Mouse (Mus musculus) midbrain, embryonic 14.5 days (tissue): ENCODE measurements around the gene Ndufaf2. TPM values are rescaled to one million over a fixed set of nuclear protein-coding genes. Genes with fewer than 3 reads are reported as not detected.
A peak's percentile ranks its signal among the peaks of the same experiment; 100 is the strongest.

Source experiments
- ATAC-seq: fragments of 200-750 bp; cut with Nextera tagmentation; 2 replicates; pipeline ENCODE4 v1.8.0; 2017; ENCODE audit warnings: moderate number of reproducible peaks, moderate library complexity; ENCODE audit not compliant: low FRiP score, low TSS enrichment
- DNase-seq: peaks from one replicate; pipeline ENCODE4 v3.0.0-alpha.2; 2015
- H3K27ac ChIP-seq: fragments of 300-500 bp; sonication (generic); replicated peaks from 2 replicates; pipeline ENCODE4 v1.5.1; 2014; ENCODE audit warnings: mild to moderate bottlenecking, low read depth, low read length, moderate library complexity
- H3K27me3 ChIP-seq: fragments of 300-500 bp; sonication (generic); 2 replicates; pipeline ENCODE4 v1.6.1; 2014; ENCODE audit warnings: low read length, control low read depth, mixed read lengths; ENCODE audit not compliant: control insufficient read depth, insufficient read depth
- H3K36me3 ChIP-seq: fragments of 300-500 bp; sonication (generic); 2 replicates; pipeline ENCODE4 v1.6.1; 2014; ENCODE audit warnings: low read length, control low read depth; ENCODE audit not compliant: control insufficient read depth, insufficient read depth
- H3K4me1 ChIP-seq: fragments of 300-500 bp; sonication (generic); 2 replicates; pipeline ENCODE4 v1.6.1; 2014; ENCODE audit warnings: mild to moderate bottlenecking, antibody characterized with exemption, low read length, control low read depth; ENCODE audit not compliant: control insufficient read depth, insufficient read depth
- H3K4me2 ChIP-seq: fragments of 300-500 bp; sonication (generic); 2 replicates; pipeline ENCODE4 v1.6.1; 2014; ENCODE audit warnings: mild to moderate bottlenecking, low read length, moderate library complexity
- H3K4me3 ChIP-seq: fragments of 300-500 bp; sonication (generic); replicated peaks from 2 replicates; pipeline ENCODE4 v1.5.1; 2014; ENCODE audit warnings: low read depth, low read length
- H3K9ac ChIP-seq: fragments of 300-500 bp; sonication (generic); replicated peaks from 2 replicates; pipeline ENCODE4 v1.6.1; 2014; ENCODE audit warnings: mild to moderate bottlenecking, low read length, moderate library complexity
- H3K9me3 ChIP-seq: fragments of 300-500 bp; sonication (generic); 2 replicates; pipeline ENCODE4 v1.6.1; 2016; ENCODE audit warnings: low read length, control low read depth, mixed read lengths; ENCODE audit not compliant: control insufficient read depth
- WGBS: fragments of 180-500 bp; shearing (Covaris S2); extraction: QIAGEN DNeasy Blood & Tissue Kit; methylation state at CpG from one replicate; pipeline ENCODE4 v1.1.7; 2014; 5-methylcytosine and 5-hydroxymethylcytosine counted together
- polyA plus RNA-seq: library from polyadenylated mRNA; unstranded; fragments of >200 nt; fragmentation: Nextera tagmentation; extraction: Ambion mirVana; gene quantifications from 2 replicates; pipeline ENCODE4 v1.2.1, GENCODE M21; 2014

Gene Ndufaf2
- polyA plus RNA-seq, 1 experiment from 2014 or later: 64.3 TPM

DNA sequence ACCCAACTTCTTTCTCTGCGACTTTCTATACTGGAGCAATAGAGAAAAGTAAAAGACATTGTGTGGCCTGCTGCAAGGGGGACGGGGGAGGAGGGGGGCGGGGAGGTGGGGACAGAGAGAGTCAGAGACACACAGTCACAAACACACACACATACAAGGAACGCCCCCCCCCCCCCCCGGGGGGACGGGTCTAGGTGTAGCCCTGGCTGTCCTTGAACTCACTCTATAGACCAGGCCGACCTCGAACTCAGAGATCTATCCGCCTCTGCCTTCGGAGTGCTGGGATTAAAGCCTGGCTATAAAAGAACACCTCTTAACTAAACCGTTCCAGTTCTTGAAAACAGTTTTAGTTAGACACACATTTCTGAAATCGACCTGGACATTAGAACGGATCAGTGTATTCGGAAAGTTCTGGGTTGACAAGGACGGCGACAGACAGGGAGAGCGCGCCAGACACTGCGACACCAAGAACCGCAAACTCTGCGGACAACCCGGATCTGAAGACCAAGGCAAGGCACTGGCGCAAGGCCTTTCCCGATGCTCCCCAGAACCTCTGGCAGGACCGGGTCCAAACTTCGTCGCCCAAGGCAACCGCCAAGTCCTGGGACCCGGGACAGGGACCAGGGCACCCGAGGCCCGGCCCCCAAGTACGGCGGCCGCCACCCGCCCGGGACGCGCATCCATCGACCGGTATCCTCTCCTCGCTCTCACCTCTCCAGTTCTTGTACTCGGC lies 525 bp downstream of the Ndufaf2 start:
- ATAC-seq (peak; percentile 15; the same call in 1 of the 2 replicates), DNase-seq (no peak)
- H3K4me1 ChIP-seq: peaks cover 8% of the 10 kb centered on the region; the same call in 1 of the 2 replicates
- H3K9ac ChIP-seq: peak overlapping the region; percentile 65
- peaks cover 13% of the 10 kb centered on the region; the same call in 1 of the 2 replicates for H3K36me3 ChIP-seq
- H3K4me3 ChIP-seq: peak overlapping the region; percentile 71
- 2% methylated on average over 39 of the region's 42 CpGs for WGBS
- H3K9me3 ChIP-seq: no peaks in the 10 kb centered on the region
- H3K27ac ChIP-seq: peak overlapping the region; percentile 41; the same call in 1 of the 2 replicates
- H3K27me3 ChIP-seq: no peaks in the 10 kb centered on the region
- peak overlapping the region; percentile 94 for H3K4me2 ChIP-seq

DNA sequence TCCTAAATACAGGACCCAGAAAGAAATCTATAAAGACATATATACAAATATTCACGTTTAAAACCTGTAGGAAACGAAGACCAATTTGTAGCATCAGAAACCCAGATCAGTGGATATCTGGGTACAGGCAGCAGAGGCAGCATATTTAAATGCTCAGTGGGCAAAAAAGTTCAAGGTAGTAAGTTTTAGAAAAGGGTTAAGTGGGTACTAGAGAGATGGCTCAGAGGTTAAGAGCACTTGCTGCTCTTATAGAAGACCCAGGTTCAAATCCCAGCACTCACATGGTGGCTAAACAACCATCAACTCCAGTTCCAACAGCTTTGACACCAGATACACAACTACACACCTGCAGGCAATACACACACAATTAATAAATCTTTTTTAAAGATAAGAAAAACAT lies 1.3 kb downstream of the Ndufaf2 start:
- H3K36me3 ChIP-seq: peaks cover 11% of the 10 kb centered on the region; the same call in 1 of the 2 replicates
- 0 out of 2 replicates have a peak overlapping the region, but pooled peaks have one; percentile 71 for H3K4me3 ChIP-seq
- H3K4me2 ChIP-seq: peak overlapping the region; percentile 94
- no peaks in the 10 kb centered on the region for H3K9me3 ChIP-seq
- H3K27me3 ChIP-seq: no peaks in the 10 kb centered on the region
- H3K27ac ChIP-seq: no peak overlapping the region
- no peak for ATAC-seq
- H3K4me1 ChIP-seq: peaks cover 11% of the 10 kb centered on the region; the same call in 1 of the 2 replicates
- no peak overlapping the region for H3K9ac ChIP-seq
- WGBS: 84% methylated on average over 2 of the region's 2 CpGs
- DNase-seq: no peak

DNA sequence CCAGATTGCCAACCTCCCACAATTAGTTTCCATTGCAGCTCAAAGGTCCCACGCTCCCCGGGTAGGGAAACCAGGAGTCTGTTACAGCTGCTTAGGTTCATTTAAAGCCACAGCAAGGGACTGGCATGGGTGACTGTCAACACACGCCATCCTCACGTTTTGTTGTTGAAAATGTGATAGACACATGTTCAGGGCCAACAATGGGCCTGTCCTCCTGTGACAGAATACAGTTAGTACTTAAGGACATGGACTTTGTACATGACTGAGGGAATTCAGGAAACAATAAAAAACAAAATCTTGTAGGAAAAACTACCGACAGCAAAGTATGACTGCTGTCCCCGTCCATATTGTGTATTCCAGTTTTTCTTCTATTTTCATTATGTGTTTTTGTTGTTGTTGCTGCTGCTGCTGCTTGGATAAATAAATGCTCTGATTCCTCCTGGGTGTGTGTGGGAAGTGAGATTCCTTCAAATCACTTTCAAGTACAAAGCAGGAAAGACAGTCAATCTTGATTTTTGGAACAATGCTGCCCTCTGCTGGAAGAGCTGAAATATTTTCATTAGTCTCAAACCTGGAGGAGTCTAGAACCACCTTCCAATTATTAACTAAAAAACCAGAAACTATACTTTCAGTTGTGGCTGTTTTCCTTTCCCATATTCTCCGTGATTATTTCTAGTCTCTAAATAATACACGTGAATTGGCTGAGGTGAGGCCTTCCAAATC lies 5.6 kb downstream of the Ndufaf2 start:
- Histone ChIP-seq H3K9me3 (no peaks in the 10 kb centered on the region), H3K4me3 (no peak overlapping the region), H3K9ac (no peak overlapping the region), H3K4me2 (no peak overlapping the region), H3K36me3 (no peaks in the 10 kb centered on the region), H3K27me3 (no peaks in the 10 kb centered on the region), H3K27ac (no peak overlapping the region), H3K4me1 (0 out of 2 replicates have a peak, but pooled peaks cover 3% of the 10 kb centered on the region)
- ATAC-seq: no peak; the same call in 1 of the 2 replicates
- WGBS: 66% methylated on average over 8 of the region's 8 CpGs
- peak; percentile 90 for DNase-seq

DNA sequence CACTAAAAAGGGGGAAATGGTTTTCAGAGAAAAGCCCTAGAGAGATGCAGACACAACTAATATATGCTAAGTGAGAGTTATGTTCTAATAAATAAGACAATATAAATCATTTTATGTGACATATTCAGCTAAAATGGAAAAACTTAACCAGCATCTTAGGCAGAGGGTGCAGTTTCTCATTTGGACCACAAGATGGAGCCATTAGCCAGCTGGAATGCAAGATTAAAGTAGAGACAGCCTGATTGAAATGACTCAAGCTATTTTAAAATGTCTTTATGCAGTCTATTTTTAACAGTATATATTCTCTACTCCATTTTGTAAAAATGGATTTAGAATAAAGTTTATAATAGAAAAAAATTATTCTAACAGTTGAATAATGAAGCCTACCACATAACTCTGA lies 6.6 kb downstream of the Ndufaf2 start:
- Histone ChIP-seq H3K36me3 (no peaks in the 10 kb centered on the region), H3K9ac (no peak overlapping the region), H3K9me3 (no peaks in the 10 kb centered on the region), H3K4me2 (no peak overlapping the region), H3K4me3 (no peak overlapping the region), H3K27ac (no peak overlapping the region), H3K27me3 (no peaks in the 10 kb centered on the region), H3K4me1 (0 out of 2 replicates have a peak, but pooled peaks cover 3% of the 10 kb centered on the region)
- ATAC-seq (no peak), DNase-seq (peak; percentile 67)

DNA sequence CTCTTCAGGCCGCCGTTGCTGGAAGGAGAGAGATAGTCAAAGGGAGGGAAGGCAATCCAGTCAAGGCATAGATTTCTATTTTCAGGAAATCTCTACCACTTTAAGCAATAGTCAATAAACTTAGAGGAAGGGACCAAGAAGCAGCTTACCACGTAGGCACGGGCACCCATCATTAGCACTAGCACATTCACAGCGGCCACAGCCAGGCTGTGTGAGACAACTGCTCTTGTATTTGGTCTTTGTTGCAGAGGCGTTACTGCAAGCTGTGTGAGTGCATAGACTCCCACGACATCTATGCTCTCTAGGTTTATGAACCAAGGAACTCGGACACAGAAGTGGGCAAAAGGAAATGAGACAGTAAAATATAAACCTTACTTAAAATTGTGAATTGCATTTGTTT lies 14.3 kb downstream of the Ndufaf2 start:
- DNase-seq (no peak), ATAC-seq (no peak)
- no peaks in the 10 kb centered on the region for H3K36me3 ChIP-seq
- no peaks in the 10 kb centered on the region for H3K9me3 ChIP-seq
- no peak overlapping the region for H3K27ac ChIP-seq
- H3K4me2 ChIP-seq: no peak overlapping the region
- no peaks in the 10 kb centered on the region for H3K27me3 ChIP-seq
- H3K4me3 ChIP-seq: no peak overlapping the region
- no peak overlapping the region for H3K9ac ChIP-seq
- H3K4me1 ChIP-seq: no peaks in the 10 kb centered on the region
- 95% methylated on average over 8 of the region's 8 CpGs for WGBS

DNA sequence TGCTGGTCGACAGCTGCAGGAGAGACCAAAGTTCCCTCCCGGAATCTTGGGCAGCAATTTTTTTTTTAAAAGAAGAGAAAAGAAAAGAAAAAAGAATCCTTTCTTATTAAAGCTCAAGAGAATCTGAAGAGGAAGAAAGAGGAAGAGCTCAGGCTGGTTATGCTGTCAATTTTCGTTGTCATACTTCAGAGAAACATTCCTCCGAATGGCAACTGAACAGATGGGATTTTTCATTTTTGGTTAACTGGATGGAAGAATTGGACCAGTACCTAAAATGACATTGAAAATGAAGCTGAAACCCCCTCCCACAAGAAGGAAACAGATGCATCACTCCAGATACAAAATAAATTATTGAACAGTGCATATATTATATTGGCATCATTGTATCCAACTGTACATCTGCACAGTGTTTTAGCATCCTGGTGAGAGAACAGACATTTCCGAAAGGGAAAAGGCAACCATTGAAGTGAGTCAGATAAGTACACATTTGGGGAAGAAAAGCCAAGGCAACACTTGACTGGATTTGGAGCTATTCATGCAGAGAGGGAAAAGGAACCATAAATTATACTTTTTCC lies 19.9 kb downstream of the Ndufaf2 start:
- no peak for ATAC-seq
- H3K9ac ChIP-seq: no peak overlapping the region
- H3K36me3 ChIP-seq: no peaks in the 10 kb centered on the region
- no peaks in the 10 kb centered on the region for H3K27me3 ChIP-seq
- DNase-seq: no peak
- no peak overlapping the region for H3K27ac ChIP-seq
- H3K4me1 ChIP-seq: no peaks in the 10 kb centered on the region
- 73% methylated on average over 5 of the region's 5 CpGs for WGBS
- no peak overlapping the region for H3K4me2 ChIP-seq
- no peaks in the 10 kb centered on the region for H3K9me3 ChIP-seq
- no peak overlapping the region for H3K4me3 ChIP-seq

DNA sequence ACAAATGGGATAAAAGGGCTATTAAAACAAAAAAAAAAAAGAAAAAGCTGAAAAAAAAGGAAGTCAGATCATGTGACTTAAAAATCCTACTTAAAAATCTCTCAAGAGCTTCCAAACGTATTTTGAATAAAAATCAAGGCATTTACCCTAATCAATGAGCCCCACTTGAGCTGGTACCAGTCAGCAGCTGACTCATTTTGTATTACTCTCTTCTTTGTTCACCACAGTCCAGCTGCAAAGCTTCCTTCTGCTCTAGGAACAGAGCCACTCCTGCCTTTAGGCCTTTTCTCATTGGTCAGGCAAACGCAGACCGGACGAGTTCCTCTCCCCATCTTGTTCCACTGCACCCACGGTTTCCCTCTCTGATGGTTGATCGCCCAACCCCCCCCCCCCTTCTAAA lies 22.8 kb downstream of the Ndufaf2 start:
- H3K4me1 ChIP-seq: no peaks in the 10 kb centered on the region
- no peak overlapping the region for H3K27ac ChIP-seq
- no peaks in the 10 kb centered on the region for H3K36me3 ChIP-seq
- no peak overlapping the region for H3K4me2 ChIP-seq
- no peak overlapping the region for H3K4me3 ChIP-seq
- WGBS: 70% methylated on average over 6 of the region's 6 CpGs
- H3K9me3 ChIP-seq: no peaks in the 10 kb centered on the region
- H3K9ac ChIP-seq: no peak overlapping the region
- ATAC-seq (no peak), DNase-seq (no peak)
- no peaks in the 10 kb centered on the region for H3K27me3 ChIP-seq

DNA sequence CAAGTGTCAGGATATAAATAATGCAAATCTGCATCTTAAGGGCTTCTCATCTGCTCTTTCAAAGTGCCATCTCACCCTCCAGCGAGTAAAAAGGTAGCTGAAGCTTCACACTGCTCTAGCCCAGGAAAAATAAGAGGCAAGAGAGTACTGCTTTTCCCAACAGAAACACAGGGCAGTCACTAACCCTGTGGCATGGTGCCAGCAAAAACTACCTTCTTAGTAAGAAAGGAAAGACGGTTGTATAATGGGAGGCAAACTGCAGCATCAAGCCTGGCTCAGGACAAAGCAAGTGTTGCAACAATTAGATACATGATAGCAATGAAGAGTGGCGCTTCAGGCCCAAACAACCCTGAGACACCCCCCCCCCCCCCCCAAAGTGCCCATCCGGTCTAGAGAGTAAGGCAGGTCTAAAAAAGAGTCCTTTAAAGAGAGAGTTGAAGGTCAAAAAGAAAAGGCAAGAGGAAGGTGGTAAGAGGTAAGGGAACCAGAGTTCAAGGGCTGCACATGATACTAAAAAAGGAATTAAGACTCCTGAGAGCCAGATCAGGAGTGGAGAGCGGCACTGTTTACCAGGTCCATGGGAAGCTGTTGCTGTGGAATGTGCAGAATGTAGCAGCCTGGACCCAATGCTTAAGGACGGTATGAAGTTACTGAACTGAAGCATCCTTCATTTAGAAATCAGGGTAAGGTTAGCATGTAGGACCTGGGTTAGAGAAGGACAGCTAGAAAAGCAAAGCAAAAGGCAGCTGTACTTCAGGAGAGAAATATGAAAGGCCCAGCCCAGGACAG lies 26.2 kb downstream of the Ndufaf2 start:
- no peaks in the 10 kb centered on the region for H3K36me3 ChIP-seq
- no peak overlapping the region for H3K4me2 ChIP-seq
- H3K4me3 ChIP-seq: no peak overlapping the region
- H3K9me3 ChIP-seq: no peaks in the 10 kb centered on the region
- no peak for DNase-seq
- no peak for ATAC-seq
- H3K27ac ChIP-seq: no peak overlapping the region
- no peaks in the 10 kb centered on the region for H3K4me1 ChIP-seq
- 69% methylated on average over 6 of the region's 6 CpGs for WGBS
- H3K27me3 ChIP-seq: no peaks in the 10 kb centered on the region
- no peak overlapping the region for H3K9ac ChIP-seq
